Mouse (Mus musculus) heart, postnatal 14 days (tissue): ENCODE data around the gene Mia2. TPM values are rescaled to one million over a fixed set of nuclear protein-coding genes. Genes with fewer than 3 reads are reported as not detected.

Experiments
- DNase-seq, 2 experiments: peaks; one replicate each; pipeline ENCODE4 v3.0.0; 2021 to 2022
- intact Hi-C: fragments of 180-260 bp; cut with DNase I; formaldehyde crosslinking; loops from one replicate; pipeline ENCODE4 v1.15.1; 2025
- total RNA-seq, 2 experiments: library from RNA; stranded (reverse); gene quantifications; 2 replicates each; pipeline ENCODE4 v1.2.3; 2021

Gene Mia2
- total RNA-seq, 2 experiments from 2014 or later, result 79.4 to 90.4 TPM

- no peak for DNase-seq
- intact Hi-C loops, result no loop called here
Measured at GRCm38 (mm10) chr12:59145130-59145529, 49.5 kb downstream of the Mia2 start.

GRCm38 (mm10) chr12:59149691-59150090, 54.1 kb downstream of the Mia2 start:
- intact Hi-C loops, result no loop called here
- no peak for DNase-seq

GRCm38 (mm10) chr12:59161091-59161490, 65.5 kb downstream of the Mia2 start:
- intact Hi-C loops, result no loop called here
- no peak for DNase-seq

GRCm38 (mm10) chr12:59162797-59163196, 67.2 kb downstream of the Mia2 start:
- intact Hi-C loops, result no loop called here
- no peak for DNase-seq

- intact Hi-C loops, result no loop called here
- no peak for DNase-seq
Measured at GRCm38 (mm10) chr12:59164522-59164921, 68.9 kb downstream of the Mia2 start.

GRCm38 (mm10) chr12:59166557-59166956, 71.0 kb downstream of the Mia2 start:
- intact Hi-C loops, result no loop called here
- no peak for DNase-seq

GRCm38 (mm10) chr12:59169935-59170334, 74.3 kb downstream of the Mia2 start:
- no peak for DNase-seq
- intact Hi-C loops, result no loop called here

- no peak for DNase-seq
- intact Hi-C loops, result no loop called here
Measured at GRCm38 (mm10) chr12:59177814-59178213, 82.2 kb downstream of the Mia2 start.

- intact Hi-C loops, result no loop called here
- no peak for DNase-seq
Measured at GRCm38 (mm10) chr12:59188086-59188682, 92.6 kb downstream of the Mia2 start.

- no peak for DNase-seq
- intact Hi-C loops, result no loop called here
Measured at GRCm38 (mm10) chr12:59193637-59194036, 98.0 kb downstream of the Mia2 start.

- no peak for DNase-seq
- intact Hi-C loops, result no loop called here
Measured at GRCm38 (mm10) chr12:59194341-59195003, 98.9 kb downstream of the Mia2 start.

- intact Hi-C loops, result no loop called here
Measured at GRCm38 (mm10) chr12:59195065-59195464, 99.5 kb downstream of the Mia2 start.

GRCm38 (mm10) chr12:59195941-59196340, 100.3 kb downstream of the Mia2 start:
- intact Hi-C loops, result no loop called here

More at GRCm38 (mm10) chr12:59195065-59195464, 99.5 kb downstream of the Mia2 start:
- DNase-seq, result no peak

GRCm38 (mm10) chr12:59198750-59199149, 103.2 kb downstream of the Mia2 start:
- DNase-seq, result no peak

More at GRCm38 (mm10) chr12:59195941-59196340, 100.3 kb downstream of the Mia2 start:
- no peak for DNase-seq

GRCm38 (mm10) chr12:59199361-59199760, 103.8 kb downstream of the Mia2 start:
- intact Hi-C loops, result no loop called here
- no peak for DNase-seq

More at GRCm38 (mm10) chr12:59198750-59199149, 103.2 kb downstream of the Mia2 start:
- intact Hi-C loops, result no loop called here

GRCm38 (mm10) chr12:59205571-59205970, 110.0 kb downstream of the Mia2 start:
- DNase-seq, result no peak
- intact Hi-C loops, result no loop called here

GRCm38 (mm10) chr12:59206208-59206999, 110.8 kb downstream of the Mia2 start:
- no peak for DNase-seq
- intact Hi-C loops, result no loop called here

- intact Hi-C loops, result no loop called here
- DNase-seq, result no peak
Measured at GRCm38 (mm10) chr12:59207000-59207390, 111.4 kb downstream of the Mia2 start.

GRCm38 (mm10) chr12:59207814-59208213, 112.2 kb downstream of the Mia2 start:
- intact Hi-C loops, result no loop called here

GRCm38 (mm10) chr12:59216176-59216575, 120.6 kb downstream of the Mia2 start:
- DNase-seq, result no peak
- intact Hi-C loops, result loop anchor here (5.0 kb wide), 2 partner anchors 149 to 204 kb away; partner anchors contain the start of genes Gemin2, Pnn and Sec23a

More at GRCm38 (mm10) chr12:59207814-59208213, 112.2 kb downstream of the Mia2 start:
- DNase-seq, result no peak

GRCm38 (mm10) chr12:59216676-59217266, 121.2 kb downstream of the Mia2 start:
- DNase-seq, result no peak
- intact Hi-C loops, result loop anchor here (5.0 kb wide), 2 partner anchors 149 to 204 kb away; partner anchors contain the start of genes Gemin2, Pnn and Sec23a
